Mouse (Mus musculus): ENCODE measurements around the gene Ccn1. TPM values are rescaled to one million over a fixed set of nuclear protein-coding genes. Genes with fewer than 3 reads are reported as not detected.

Gene Ccn1
- polyA plus RNA-seq, 1 experiment from 2014 or later, result 92.0 TPM

DNA sequence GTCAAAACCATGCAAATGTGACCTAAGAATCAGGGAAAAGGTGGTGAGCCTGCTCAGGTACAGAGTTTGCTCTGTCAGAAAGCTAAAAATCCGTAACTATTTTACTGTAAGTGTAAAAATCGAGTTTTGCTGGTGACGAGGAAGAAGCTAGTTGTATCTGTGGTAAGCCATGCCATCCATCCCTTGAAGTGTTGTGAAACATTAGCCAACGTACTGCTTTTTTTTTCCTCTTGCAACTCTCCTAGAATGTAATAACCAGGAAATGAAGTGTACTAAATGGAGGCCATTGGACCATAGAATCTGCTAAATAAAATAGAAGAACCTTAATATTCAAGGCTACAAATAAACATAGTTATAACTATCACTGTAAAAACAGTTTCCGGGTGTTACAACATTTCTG lies 41.5 kb downstream of the Ccn1 start:
- H3K36me3 ChIP-seq, result peaks cover 30% of the 10 kb centered on the region
- WGBS, result 92% methylated on average over 5 of the region's 5 CpGs
- no peak overlapping the region for H3K27ac ChIP-seq
- H3K4me1 ChIP-seq, result peaks cover 3% of the 10 kb centered on the region
- no peak overlapping the region for H3K9ac ChIP-seq
- no peak for ATAC-seq (ENCODE audit: insufficient number of reproducible peaks, low FRiP score, low TSS enrichment, low read depth)
- no peaks in the 10 kb centered on the region for H3K27me3 ChIP-seq
- no peak overlapping the region for H3K4me3 ChIP-seq
- H3K9me3 ChIP-seq, result no peaks in the 10 kb centered on the region
- H3K4me2 ChIP-seq, result no peak overlapping the region

DNA sequence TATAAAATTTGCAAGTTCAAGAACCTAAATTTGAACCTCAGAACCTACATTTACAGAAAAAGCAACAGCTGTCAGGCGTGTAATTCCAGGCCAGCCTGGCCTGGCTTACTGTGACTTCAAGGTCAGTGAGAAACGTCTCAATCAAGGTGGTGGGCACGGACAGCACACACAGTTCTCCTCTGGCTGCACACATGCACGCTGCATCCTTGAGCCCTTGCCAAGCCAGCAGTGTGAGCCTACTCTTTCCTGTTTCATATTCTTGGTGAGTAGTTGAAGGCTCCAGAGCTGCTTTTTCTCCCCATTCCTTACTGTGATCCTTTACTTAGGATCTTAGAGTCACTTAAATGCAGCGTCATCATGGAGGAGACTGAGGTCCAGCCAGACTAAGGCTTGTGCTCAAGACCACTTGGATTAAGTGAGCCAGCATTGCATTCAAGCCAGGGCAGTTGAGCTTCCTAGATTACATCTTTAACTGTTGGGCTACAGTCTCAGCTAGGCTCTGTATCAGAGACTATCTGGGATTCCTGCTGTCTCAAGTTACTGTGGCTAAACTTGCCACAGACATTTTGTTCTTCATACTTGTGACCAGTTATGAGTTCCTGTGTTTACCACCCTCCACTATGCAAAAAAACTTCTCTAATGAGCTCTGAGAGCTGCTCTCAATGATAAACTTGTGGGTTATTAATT lies 44.2 kb downstream of the Ccn1 start:
- Histone ChIP-seq H3K36me3 (peaks cover 49% of the 10 kb centered on the region), H3K27ac (no peak overlapping the region), H3K4me1 (peaks cover 15% of the 10 kb centered on the region), H3K4me2 (no peak overlapping the region), H3K4me3 (no peak overlapping the region), H3K9ac (no peak overlapping the region), H3K27me3 (no peaks in the 10 kb centered on the region), H3K9me3 (no peaks in the 10 kb centered on the region)
- 81% methylated on average over 5 of the region's 5 CpGs for WGBS
- no peak for ATAC-seq (ENCODE audit: insufficient number of reproducible peaks, low FRiP score, low TSS enrichment, low read depth)

- H3K36me3 ChIP-seq, result peaks cover 75% of the 10 kb centered on the region
- peaks cover 15% of the 10 kb centered on the region for H3K4me1 ChIP-seq
- H3K9me3 ChIP-seq, result no peaks in the 10 kb centered on the region
- H3K4me3 ChIP-seq, result no peak overlapping the region
- H3K27me3 ChIP-seq, result no peaks in the 10 kb centered on the region
- ATAC-seq (ENCODE audit: insufficient number of reproducible peaks, low FRiP score, low TSS enrichment, low read depth), result no peak; the same call in 1 of the 2 replicates
- H3K9ac ChIP-seq, result no peak overlapping the region
- H3K27ac ChIP-seq, result peak overlapping the region; percentile 38; the same call in 1 of the 2 replicates
- WGBS, result 58% methylated on average over 11 of the region's 11 CpGs
- no peak overlapping the region for H3K4me2 ChIP-seq
Measured at GRCm38 (mm10) chr3:145602410-145603206, 47.2 kb downstream of the Ccn1 start.

DNA sequence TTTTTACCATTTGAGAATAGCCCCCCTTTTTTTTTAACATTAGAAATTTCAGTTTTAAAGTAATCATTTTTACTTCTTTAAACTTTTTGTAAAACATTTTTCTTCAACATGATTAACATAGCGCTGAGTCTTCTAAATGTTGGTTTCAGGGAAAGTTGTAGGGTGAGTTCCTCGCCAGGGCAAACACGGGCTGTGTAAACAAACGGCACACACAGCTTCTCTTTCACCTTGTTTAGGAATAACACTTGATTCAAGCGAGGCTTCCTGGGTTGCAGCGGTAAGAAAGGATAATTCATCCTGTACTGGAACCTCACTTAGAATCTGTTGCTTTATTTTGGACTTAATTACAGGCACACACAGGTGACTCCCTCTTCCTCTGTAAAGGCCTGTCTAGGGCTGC lies 48.4 kb downstream of the Ccn1 start:
- no peak overlapping the region for H3K27ac ChIP-seq
- no peak overlapping the region for H3K4me3 ChIP-seq
- no peak for ATAC-seq (ENCODE audit: insufficient number of reproducible peaks, low FRiP score, low TSS enrichment, low read depth)
- H3K9ac ChIP-seq, result no peak overlapping the region
- no peaks in the 10 kb centered on the region for H3K9me3 ChIP-seq
- H3K27me3 ChIP-seq, result no peaks in the 10 kb centered on the region
- H3K36me3 ChIP-seq, result peaks cover 72% of the 10 kb centered on the region
- no peak overlapping the region for H3K4me2 ChIP-seq
- H3K4me1 ChIP-seq, result peaks cover 12% of the 10 kb centered on the region
- WGBS, result 75% methylated on average over 6 of the region's 6 CpGs

DNA sequence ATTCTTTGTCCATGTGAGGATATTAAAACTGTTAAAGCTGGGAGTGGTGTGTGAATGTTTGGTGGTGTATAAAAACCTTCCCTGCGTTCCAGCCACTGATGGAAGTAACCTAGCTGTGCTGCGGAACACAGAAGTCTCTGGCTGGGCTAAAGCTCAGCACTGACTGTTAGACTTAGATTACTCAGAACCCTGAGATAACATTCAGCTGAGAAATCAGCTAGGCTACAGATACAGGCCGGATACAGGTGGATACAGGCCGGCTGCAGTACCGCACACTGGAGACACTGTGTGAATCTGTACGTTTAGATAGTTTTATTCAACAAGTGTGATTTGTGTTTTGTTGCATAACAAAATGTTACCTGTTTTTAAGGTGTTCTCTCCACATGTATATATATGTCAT lies 49.0 kb downstream of the Ccn1 start:
- H3K27ac ChIP-seq, result no peak overlapping the region
- WGBS, result 89% methylated on average over 6 of the region's 6 CpGs
- H3K36me3 ChIP-seq, result peaks cover 73% of the 10 kb centered on the region

GRCm38 (mm10) chr3:145599059-145599458 lies 50.7 kb downstream of the Ccn1 start:
- Histone ChIP-seq H3K4me3 (no peak overlapping the region), H3K36me3 (peaks cover 71% of the 10 kb centered on the region), H3K27me3 (no peaks in the 10 kb centered on the region), H3K4me1 (peaks cover 12% of the 10 kb centered on the region), H3K27ac (no peak overlapping the region), H3K4me2 (no peak overlapping the region), H3K9me3 (no peaks in the 10 kb centered on the region), H3K9ac (no peak overlapping the region)
- no peak for ATAC-seq (ENCODE audit: insufficient number of reproducible peaks, low FRiP score, low TSS enrichment, low read depth)
- WGBS, result 94% methylated on average over 7 of the region's 7 CpGs

More for the DNA sequence above, 49.0 kb downstream of the Ccn1 start:
- Histone ChIP-seq H3K4me3 (no peak overlapping the region), H3K4me1 (peaks cover 12% of the 10 kb centered on the region), H3K27me3 (no peaks in the 10 kb centered on the region), H3K9me3 (no peaks in the 10 kb centered on the region), H3K4me2 (no peak overlapping the region), H3K9ac (no peak overlapping the region)
- no peak for ATAC-seq (ENCODE audit: insufficient number of reproducible peaks, low FRiP score, low TSS enrichment, low read depth)

Other genes with a start within 250 kb of the Ccn1 start
- gene Znhit6, start 73.8 kb downstream of the Ccn1 start, polyA plus RNA-seq (2015; fragmentation: Nextera tagmentation; extraction: Ambion mirVana), result 33.7 and 37.8 TPM in 2 replicates
- gene Ddah1, start 108.7 kb upstream of the Ccn1 start, polyA plus RNA-seq (2015; fragmentation: Nextera tagmentation; extraction: Ambion mirVana), result 48.5 and 50.3 TPM in 2 replicates

All from limb, embryonic 15.5 days (tissue).